Mouse (Mus musculus): Measurements from ENCODE around the gene Igf2r. TPM values are rescaled to one million over a fixed set of nuclear protein-coding genes. Genes with fewer than 3 reads are reported as not detected.
A peak's percentile ranks its signal among the peaks of the same experiment; 100 is the strongest.

Gene Igf2r
- polyA plus RNA-seq, 1 experiment from 2014 or later: 35.6 TPM

DNA sequence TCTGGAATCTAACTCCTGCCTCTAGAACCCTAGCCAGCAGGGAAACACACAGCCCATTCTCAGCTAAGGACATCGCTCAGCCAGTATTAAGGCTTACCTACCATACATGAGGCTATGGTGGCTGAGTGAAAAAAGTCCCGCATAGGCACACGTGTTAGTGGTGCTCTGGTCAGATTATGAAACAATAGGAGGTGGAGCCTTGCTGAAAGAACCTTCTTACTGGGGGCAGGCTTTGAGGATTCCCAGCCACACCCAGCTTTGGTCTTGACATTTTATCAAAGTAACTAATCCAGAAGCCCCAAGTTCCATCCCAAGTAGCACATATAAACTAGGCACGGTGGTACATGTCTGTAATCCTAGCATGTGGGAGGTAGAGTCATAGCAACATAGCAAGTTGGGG lies 16.4 kb downstream of the Igf2r start:
- WGBS: 93% methylated on average over 4 of the region's 4 CpGs
- DNase-seq (ENCODE audit: low spot score): no peak
- Histone ChIP-seq H3K9me3 (replicated peaks) (no peaks in the 10 kb centered on the region), H3K4me1 (peaks cover 89% of the 10 kb centered on the region), H3K27ac (0 out of 2 replicates have a peak overlapping the region, but pooled peaks have one; percentile 86), H3K4me3 (no peak overlapping the region), H3K36me3 (peaks cover 44% of the 10 kb centered on the region), H3K27me3 (ENCODE audit: low read depth, poor library complexity, severe bottlenecking) (no peaks in the 10 kb centered on the region)

DNA sequence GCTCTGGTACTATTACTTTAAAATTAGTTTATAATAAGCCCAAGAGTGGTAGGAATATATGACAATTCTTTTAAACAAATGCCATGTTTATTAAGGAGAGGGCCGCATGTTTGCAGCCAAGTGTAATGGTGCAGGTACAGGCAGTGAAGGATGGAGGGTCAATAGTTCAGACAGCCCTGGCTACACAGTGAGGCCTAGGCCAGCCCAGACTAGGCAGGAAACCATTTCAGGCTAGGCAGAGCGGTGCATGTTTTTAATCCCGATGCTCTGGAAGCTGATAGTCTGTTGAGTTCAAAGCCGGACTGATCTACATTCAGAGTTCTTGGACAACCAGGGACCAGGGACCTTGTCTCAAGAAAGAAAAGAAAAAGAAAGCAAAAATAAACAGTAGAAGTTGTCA lies 17.8 kb downstream of the Igf2r start:
- 11% methylated on average over 4 of the region's 4 CpGs for WGBS
- no peaks in the 10 kb centered on the region for H3K27me3 ChIP-seq (ENCODE audit: low read depth, poor library complexity, severe bottlenecking)
- DNase-seq (ENCODE audit: low spot score): peak; percentile 55
- peaks cover 82% of the 10 kb centered on the region for H3K4me1 ChIP-seq
- no peak overlapping the region for H3K4me3 ChIP-seq
- peaks cover 42% of the 10 kb centered on the region for H3K36me3 ChIP-seq
- H3K9me3 ChIP-seq (replicated peaks): no peaks in the 10 kb centered on the region
- H3K27ac ChIP-seq: peak overlapping the region; percentile 86

DNA sequence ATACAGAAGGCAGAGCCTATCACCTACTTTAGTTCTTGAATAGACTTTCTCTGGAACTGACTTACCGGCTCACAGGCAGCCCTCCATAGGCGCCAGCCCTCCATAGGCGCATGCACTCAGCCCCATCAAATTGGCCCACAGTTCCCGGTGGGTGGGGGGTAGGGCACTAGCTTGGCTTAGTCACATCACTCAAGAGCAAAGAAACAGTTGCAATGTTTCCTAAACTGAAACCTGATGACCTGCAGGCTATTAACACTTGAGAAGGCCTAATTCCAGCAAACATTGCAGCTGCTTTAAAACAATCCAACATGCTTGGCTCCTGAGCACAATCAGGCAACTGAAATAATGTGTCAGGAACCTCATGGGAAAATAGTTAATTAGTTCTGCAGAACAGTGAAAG lies 18.2 kb downstream of the Igf2r start:
- peak; percentile 68 for DNase-seq (ENCODE audit: low spot score)
- Histone ChIP-seq H3K4me3 (0 out of 2 replicates have a peak overlapping the region, but pooled peaks have one; percentile 2), H3K27ac (peak overlapping the region; percentile 86), H3K9me3 (replicated peaks) (no peaks in the 10 kb centered on the region), H3K36me3 (peaks cover 44% of the 10 kb centered on the region), H3K27me3 (ENCODE audit: low read depth, poor library complexity, severe bottlenecking) (no peaks in the 10 kb centered on the region), H3K4me1 (peaks cover 79% of the 10 kb centered on the region)
- WGBS: 14% methylated on average over 4 of the region's 4 CpGs

DNA sequence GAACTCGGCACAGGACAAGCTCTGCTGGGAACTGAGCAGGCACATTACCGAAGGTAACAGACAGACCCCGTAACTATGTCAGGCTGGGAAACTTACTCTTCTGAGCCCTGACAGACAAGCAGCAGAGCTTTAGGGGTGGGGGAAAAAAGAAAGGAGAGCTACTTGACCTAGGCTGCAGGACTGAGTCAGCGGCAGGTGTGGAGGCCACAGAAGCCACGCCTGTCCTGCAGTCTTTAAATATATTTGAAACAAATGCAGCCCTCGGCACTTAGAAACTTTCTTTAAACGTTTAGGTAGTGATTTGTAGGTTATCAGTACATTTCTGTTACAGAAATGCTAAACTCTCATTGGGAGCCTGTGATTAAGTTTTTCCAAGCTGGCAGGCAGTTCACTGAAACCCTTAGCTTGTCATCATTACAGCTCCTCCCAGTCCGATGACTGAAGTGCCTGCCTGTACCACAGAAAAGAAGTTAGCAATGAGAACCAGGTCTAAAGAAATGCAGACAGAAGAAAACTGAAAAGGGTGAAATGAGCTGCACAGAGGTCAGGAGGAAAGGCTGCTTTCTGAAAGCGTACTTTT lies 18.8 kb downstream of the Igf2r start:
- Histone ChIP-seq H3K4me3 (peak overlapping the region; percentile 2; the same call in 1 of the 2 replicates), H3K9me3 (replicated peaks) (no peaks in the 10 kb centered on the region), H3K36me3 (peaks cover 45% of the 10 kb centered on the region), H3K27ac (peak overlapping the region; percentile 86), H3K27me3 (ENCODE audit: low read depth, poor library complexity, severe bottlenecking) (no peaks in the 10 kb centered on the region), H3K4me1 (peaks cover 74% of the 10 kb centered on the region)
- DNase-seq (ENCODE audit: low spot score): no peak
- 35% methylated on average over 9 of the region's 9 CpGs for WGBS

DNA sequence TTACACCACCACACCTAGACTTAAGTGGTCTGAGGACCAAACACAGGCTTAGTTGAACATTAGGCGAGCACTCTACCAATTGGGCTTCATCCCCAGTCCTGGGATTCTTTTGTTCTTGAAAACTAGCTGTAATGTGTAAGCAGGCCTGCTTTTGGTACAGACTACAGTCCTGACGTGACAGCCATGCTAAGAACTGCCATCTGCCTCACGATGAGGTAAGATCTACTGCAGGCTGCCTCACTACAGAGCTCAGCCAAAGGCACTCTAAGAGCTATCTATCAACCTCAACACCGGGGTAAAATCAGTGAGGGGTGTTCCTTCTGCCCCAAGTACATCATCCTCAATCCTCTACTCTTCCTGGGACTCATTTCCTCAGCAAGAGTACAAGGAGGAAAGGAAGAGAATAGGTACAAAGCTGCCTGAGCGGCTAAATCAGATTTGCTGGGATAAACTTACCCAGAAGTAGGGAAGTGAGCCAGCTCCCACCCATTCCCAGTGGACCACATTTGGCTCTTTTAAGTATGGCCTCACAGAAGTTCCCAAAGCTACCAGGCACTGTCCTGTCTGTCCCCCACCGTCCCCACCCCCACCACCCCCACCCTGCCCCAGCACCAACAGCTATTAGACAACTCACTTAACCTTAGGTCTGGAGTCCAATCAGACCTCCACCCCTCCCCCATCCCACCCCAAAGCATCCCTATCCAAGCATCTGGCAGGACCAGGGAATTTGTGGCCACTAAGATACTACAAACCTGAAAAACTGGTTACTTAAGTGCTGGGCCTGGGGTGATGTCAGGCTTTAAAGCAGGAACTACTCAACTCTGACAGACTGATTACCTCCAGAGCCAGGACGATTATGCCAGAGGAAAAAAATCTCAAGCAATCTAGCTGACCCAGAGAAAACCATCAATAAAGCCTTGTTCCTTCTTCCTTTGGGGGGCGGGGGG lies 19.8 kb downstream of the Igf2r start:
- Histone ChIP-seq H3K36me3 (peaks cover 45% of the 10 kb centered on the region), H3K4me1 (peaks cover 65% of the 10 kb centered on the region), H3K27me3 (ENCODE audit: low read depth, poor library complexity, severe bottlenecking) (no peaks in the 10 kb centered on the region), H3K4me3 (peak overlapping the region; percentile 2), H3K27ac (peak overlapping the region; percentile 86), H3K9me3 (replicated peaks) (no peaks in the 10 kb centered on the region)
- DNase-seq (ENCODE audit: low spot score): no peak
- WGBS: 22% methylated on average over 8 of the region's 8 CpGs

DNA sequence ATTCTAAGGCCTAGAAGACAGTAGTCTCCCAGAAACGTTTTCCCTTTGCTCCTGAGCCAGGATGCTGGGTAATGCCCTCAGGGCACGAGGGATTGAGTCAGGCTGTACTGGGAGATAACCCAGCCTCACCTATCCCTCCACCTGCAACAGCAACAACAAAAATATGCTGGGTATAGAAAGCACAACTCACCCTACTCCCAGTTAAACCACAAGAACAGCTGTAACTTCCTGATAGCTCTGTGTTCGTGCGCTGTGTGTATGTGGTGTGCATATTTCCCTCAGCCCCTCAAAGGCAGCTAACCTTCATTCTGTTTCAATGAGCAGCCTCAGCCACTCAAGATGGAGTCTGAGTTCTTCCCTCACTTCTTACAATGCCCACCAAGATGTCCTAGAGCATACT lies 23.7 kb downstream of the Igf2r start:
- 74% methylated on average over 4 of the region's 4 CpGs for WGBS
- H3K27me3 ChIP-seq (ENCODE audit: low read depth, poor library complexity, severe bottlenecking): no peaks in the 10 kb centered on the region
- H3K27ac ChIP-seq: no peak overlapping the region
- H3K4me1 ChIP-seq: peaks cover 50% of the 10 kb centered on the region
- no peak overlapping the region for H3K4me3 ChIP-seq
- no peak for DNase-seq (ENCODE audit: low spot score)
- H3K36me3 ChIP-seq: peaks cover 84% of the 10 kb centered on the region
- H3K9me3 ChIP-seq (replicated peaks): peaks cover 26% of the 10 kb centered on the region

DNA sequence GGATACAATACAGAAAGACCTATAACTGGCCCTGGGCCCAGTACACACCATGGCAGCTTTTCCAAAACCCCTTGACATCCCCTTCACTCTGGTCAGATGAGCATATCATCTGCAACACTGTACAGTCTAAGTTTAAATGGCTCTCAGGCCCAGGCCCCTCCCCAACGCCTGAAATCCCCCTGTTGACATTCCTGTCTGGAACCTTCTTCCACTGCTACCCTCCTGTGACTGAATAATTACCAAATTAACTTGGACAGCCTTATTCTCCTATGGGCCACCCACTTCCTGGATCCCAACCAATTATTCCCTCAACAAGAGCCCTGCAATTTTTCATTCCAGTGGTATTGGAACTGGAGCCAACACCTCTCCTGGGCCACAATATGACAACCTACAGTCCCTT lies 25.4 kb downstream of the Igf2r start:
- 73% methylated on average over 1 of the region's 1 CpGs for WGBS
- Histone ChIP-seq H3K27ac (no peak overlapping the region), H3K9me3 (replicated peaks) (peaks cover 26% of the 10 kb centered on the region), H3K4me3 (no peak overlapping the region), H3K27me3 (ENCODE audit: low read depth, poor library complexity, severe bottlenecking) (no peaks in the 10 kb centered on the region), H3K4me1 (peaks cover 48% of the 10 kb centered on the region), H3K36me3 (peaks cover 97% of the 10 kb centered on the region)
- DNase-seq (ENCODE audit: low spot score): no peak

DNA sequence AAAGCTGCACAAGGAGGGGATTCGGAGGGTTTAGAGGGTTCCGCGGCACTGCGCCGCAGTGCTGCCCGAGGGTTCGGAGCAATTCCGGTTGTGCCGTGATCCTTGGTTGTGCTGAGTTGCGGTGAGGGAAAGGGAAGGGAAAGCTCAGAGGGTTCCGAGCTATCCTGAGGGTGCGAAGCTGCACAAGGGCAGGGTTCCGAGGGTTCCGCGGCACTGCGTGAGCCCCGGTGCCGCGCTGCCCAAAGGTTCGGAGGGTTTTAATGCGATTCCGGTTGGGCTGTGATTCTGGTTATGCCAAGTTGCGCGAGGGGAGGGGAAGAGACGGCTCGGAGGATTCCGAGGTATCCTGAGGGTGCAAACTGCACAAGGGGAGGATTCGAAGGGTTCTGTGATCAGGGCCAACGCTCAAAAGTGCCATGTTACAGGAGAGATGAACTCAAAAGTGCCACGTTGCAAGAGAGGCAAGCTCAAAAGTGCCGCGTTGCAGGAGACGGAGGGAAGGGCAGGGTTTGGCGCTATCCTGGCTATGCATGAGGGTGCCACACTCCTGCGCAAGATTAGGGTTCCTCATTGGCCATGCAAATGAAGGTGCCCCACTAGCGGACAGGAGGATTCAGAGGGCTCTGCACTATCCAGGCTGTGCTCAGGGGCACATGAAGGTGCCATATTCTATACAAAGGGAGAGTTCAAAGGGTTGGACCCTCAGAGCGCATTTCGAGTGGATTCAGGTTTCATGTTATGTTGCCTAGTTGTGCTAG lies 27.1 kb downstream of the Igf2r start:
- Histone ChIP-seq H3K36me3 (peaks cover 98% of the 10 kb centered on the region), H3K27ac (peak overlapping the region; percentile 88), H3K4me1 (peaks cover 48% of the 10 kb centered on the region), H3K27me3 (ENCODE audit: low read depth, poor library complexity, severe bottlenecking) (no peaks in the 10 kb centered on the region), H3K9me3 (replicated peaks) (peaks cover 26% of the 10 kb centered on the region), H3K4me3 (peak overlapping the region; percentile 64)
- WGBS: 57% methylated on average over 38 of the region's 38 CpGs
- no peak for DNase-seq (ENCODE audit: low spot score)

DNA sequence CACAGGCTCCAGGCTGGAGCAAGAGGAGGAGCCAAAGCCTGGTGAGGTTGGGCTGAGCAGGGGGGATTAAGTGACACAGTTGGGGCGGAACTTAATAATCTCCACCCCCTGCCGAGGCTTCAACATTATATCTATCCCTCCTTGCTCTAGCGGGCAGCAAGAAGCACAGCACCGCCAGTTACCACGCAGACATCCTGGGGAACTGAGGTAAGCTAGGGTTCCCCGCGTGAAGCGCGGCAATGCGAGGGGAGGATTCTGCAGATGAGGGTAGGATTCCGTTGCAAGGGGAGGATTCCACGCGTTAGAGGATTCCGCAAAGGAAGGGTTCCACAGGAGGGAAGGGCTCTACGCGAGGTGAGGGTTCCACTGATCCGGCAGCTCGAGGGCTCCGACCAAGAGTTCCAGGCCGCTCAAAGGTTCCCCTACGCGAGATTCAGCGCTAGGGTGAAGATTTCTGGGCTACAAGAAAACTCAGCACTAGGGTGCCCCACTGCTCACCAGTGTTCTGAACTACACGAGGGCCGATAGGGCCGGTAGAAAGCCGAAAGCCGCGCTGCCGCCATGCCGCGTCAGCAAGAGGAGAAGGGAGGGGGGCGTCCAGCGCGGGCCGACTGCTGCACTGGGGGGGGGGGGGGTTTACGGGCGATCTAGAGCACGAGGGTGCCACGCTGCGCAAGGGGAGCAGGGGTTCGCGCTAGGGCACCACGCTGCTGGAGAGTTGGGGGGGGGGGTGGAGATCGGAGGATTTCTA lies 28.1 kb downstream of the Igf2r start:
- Histone ChIP-seq H3K27me3 (ENCODE audit: low read depth, poor library complexity, severe bottlenecking) (no peaks in the 10 kb centered on the region), H3K27ac (peak overlapping the region; percentile 88), H3K4me3 (peak overlapping the region; percentile 64), H3K36me3 (peaks cover 96% of the 10 kb centered on the region), H3K4me1 (peaks cover 50% of the 10 kb centered on the region), H3K9me3 (replicated peaks) (peaks cover 26% of the 10 kb centered on the region)
- WGBS: 57% methylated on average over 44 of the region's 45 CpGs
- peak; percentile 68 for DNase-seq (ENCODE audit: low spot score)

DNA sequence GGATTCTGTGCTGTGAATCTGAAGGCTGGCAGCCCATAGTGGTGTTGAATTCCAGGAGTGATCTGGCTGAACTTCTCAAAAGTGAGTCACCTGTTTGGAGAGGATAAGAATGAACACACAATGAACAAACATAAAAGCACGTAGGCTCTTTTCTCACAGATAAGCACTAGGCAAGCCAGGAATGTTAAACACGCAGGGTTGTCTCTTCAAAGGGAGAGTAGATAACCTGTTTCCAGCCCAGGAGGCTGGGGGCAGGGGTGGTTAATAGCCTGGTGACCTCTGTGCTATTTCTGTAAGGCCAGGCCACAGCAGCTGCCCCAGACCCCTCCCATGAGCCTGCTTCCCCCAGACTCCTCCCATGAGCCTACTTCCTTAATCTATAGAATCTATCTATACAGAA lies 29.1 kb downstream of the Igf2r start:
- Histone ChIP-seq H3K27me3 (ENCODE audit: low read depth, poor library complexity, severe bottlenecking) (no peaks in the 10 kb centered on the region), H3K4me1 (peaks cover 59% of the 10 kb centered on the region), H3K9me3 (replicated peaks) (peaks cover 26% of the 10 kb centered on the region), H3K27ac (peak overlapping the region; percentile 88), H3K4me3 (0 out of 2 replicates have a peak overlapping the region, but pooled peaks have one; percentile 64), H3K36me3 (peaks cover 96% of the 10 kb centered on the region)
- WGBS: 23% methylated on average over 2 of the region's 2 CpGs
- DNase-seq (ENCODE audit: low spot score): no peak

DNA sequence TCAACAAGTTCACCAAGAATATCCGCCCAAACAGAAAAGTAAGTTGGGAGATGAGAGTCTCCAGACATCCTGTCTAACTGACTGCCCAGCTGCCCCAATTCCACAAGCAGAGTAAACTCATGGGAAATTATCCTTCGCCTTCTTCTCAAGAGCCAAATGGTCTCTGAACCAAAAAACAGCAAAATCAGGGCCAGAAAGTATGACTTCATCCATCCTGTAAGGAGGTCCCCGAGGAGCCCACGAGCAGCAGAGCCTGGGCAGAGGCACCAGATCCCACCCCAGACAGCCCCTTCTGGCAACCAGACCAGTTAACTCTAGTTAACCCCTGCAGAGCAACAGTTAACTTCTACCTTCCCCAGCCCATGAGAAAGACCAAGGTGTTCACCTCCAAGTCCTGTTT lies 29.9 kb downstream of the Igf2r start:
- WGBS: 57% methylated on average over 4 of the region's 4 CpGs
- H3K36me3 ChIP-seq: peaks cover 91% of the 10 kb centered on the region
- no peak overlapping the region for H3K4me3 ChIP-seq
- H3K27ac ChIP-seq: peak overlapping the region; percentile 88
- H3K27me3 ChIP-seq (ENCODE audit: low read depth, poor library complexity, severe bottlenecking): no peaks in the 10 kb centered on the region
- H3K9me3 ChIP-seq (replicated peaks): peaks cover 26% of the 10 kb centered on the region
- DNase-seq (ENCODE audit: low spot score): no peak
- H3K4me1 ChIP-seq: peaks cover 67% of the 10 kb centered on the region

DNA sequence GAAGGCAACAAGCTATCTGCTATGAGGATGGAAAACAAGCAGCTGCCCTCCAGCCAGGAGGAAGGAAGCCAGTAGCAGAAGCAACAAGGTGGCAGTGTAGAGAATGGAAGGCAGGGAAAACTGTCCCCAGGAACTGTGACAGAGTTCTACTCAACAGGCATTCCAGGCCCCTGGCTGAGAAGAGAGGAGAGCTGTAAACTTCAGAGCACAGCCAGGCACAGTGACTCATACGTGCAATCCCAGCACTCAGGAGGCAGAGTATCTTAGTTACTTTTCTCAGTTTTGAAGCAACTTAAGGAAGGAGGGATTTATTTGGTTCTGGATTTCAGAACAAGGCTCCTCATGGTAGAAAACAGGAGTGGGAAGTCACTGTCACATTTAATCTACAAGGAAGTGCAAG lies 31.5 kb downstream of the Igf2r start:
- H3K9me3 ChIP-seq (replicated peaks): peaks cover 19% of the 10 kb centered on the region
- 41% methylated on average over 1 of the region's 1 CpGs for WGBS
- peak overlapping the region; percentile 4; the same call in 1 of the 2 replicates for H3K27ac ChIP-seq
- no peak overlapping the region for H3K4me3 ChIP-seq
- peaks cover 91% of the 10 kb centered on the region for H3K36me3 ChIP-seq
- H3K4me1 ChIP-seq: peaks cover 63% of the 10 kb centered on the region
- no peaks in the 10 kb centered on the region for H3K27me3 ChIP-seq (ENCODE audit: low read depth, poor library complexity, severe bottlenecking)
- no peak for DNase-seq (ENCODE audit: low spot score)

Data from limb, embryonic 10.5 days (tissue).